Mouse (Mus musculus) intestine, embryonic 14.5 days (tissue): ENCODE measurements around the gene Npas4. TPM values are rescaled to one million over a fixed set of nuclear protein-coding genes. Genes with fewer than 3 reads are reported as not detected.
A peak's percentile ranks its signal among the peaks of the same experiment; 100 is the strongest.
"Not testable (repeated sequence)": the region's sequence is repeated elsewhere in the genome, so short reads cannot be mapped to it uniquely, and the experiment has no call there.

ENCODE experiments used
- ATAC-seq: fragments of 200-750 bp; cut with Nextera tagmentation; replicated peaks from 2 replicates; pipeline ENCODE4 v1.8.0; 2017; ENCODE audit warnings: low read depth, moderate number of reproducible peaks, moderate TSS enrichment, moderate library complexity; ENCODE audit not compliant: low FRiP score, low TSS enrichment
- DNase-seq: peaks from one replicate; pipeline ENCODE4 v3.0.0-alpha.2; 2018; ENCODE audit warnings: low spot score
- H3K27ac ChIP-seq: fragments of 300-500 bp; sonication (generic); 2 replicates; pipeline ENCODE4 v1.5.1; 2014; ENCODE audit warnings: low read depth, mild to moderate bottlenecking, control low read depth
- H3K27me3 ChIP-seq: fragments of 300-500 bp; sonication (generic); replicated peaks from 2 replicates; pipeline ENCODE4 v1.6.1; 2014; ENCODE audit warnings: low read length, control low read depth; ENCODE audit not compliant: control insufficient read depth, insufficient read depth
- H3K36me3 ChIP-seq: fragments of 300-500 bp; sonication (generic); 2 replicates; pipeline ENCODE4 v1.6.1; 2014; ENCODE audit warnings: low read length, control low read depth; ENCODE audit not compliant: control insufficient read depth, insufficient read depth
- H3K4me1 ChIP-seq: fragments of 300-500 bp; sonication (generic); replicated peaks from 2 replicates; pipeline ENCODE4 v1.6.1; 2014; ENCODE audit warnings: low read length, control low read depth, mixed read lengths; ENCODE audit not compliant: control insufficient read depth, insufficient read depth
- H3K4me2 ChIP-seq: fragments of 300-500 bp; sonication (generic); 2 replicates; pipeline ENCODE4 v1.6.1; 2014; ENCODE audit warnings: low read length
- H3K4me3 ChIP-seq: fragments of 300-500 bp; sonication (generic); 2 replicates; pipeline ENCODE4 v1.5.1; 2014; ENCODE audit warnings: low read depth, low read length, control low read depth, mixed read lengths
- H3K9ac ChIP-seq: fragments of 300-500 bp; sonication (generic); 2 replicates; pipeline ENCODE4 v1.6.1; 2014; ENCODE audit warnings: mild to moderate bottlenecking, low read length
- H3K9me3 ChIP-seq: fragments of 300-500 bp; sonication (generic); 2 replicates; pipeline ENCODE4 v1.6.1; 2016; ENCODE audit warnings: low read length, control low read depth; ENCODE audit not compliant: control insufficient read depth
- WGBS: fragments of 180-500 bp; shearing (Covaris S2); extraction: QIAGEN DNeasy Blood & Tissue Kit; methylation state at CpG from one replicate; pipeline ENCODE4 v1.1.7; 2014; 5-methylcytosine and 5-hydroxymethylcytosine counted together
- polyA plus RNA-seq: library from polyadenylated mRNA; unstranded; fragments of >200 nt; fragmentation: Nextera tagmentation; extraction: Ambion mirVana; gene quantifications from 2 replicates; pipeline ENCODE4 v1.2.1, GENCODE M21; 2014

Npas4 gene
- polyA plus RNA-seq, 1 experiment from 2014 or later, result 0.31 TPM

DNA sequence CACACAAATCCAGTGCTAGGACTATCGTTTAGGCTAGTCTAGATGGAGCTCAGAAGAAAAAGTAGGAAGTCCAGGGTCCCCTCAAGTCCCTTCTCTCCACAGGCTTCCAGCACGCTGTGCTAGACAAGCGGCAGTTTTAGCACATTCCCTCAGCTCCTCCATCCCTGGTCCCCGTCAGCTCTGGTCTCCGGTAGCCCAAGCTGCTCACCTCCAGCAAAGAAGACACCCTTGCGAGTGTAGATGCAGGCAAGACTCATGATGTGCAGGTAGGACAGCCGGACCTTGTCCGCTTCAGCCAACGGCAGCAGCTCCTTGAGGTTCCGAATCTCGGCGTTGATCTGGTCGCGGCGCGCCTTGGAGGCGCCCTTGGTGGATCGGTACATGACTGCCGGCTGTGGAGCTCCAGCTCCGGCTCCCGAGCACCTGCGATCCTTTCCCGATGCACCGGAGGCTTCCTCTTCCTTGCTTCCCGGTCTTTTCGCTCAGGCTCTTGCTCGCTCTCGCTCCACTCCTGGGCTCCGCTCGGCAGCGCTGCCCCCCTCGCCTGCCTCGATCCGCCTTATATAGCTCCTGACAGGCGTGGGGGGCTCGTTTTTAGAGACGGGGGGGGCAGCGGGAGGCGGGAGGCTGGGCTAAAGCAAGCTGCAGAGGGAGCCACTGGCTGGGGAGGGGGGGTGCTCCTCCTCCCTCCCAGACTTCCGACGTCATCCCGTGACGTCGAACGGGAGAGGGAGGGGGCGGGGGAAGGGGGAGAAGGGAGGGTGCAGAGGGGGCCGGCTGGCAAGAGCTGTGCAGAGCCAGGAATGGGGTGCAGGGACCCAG lies 471 bp downstream of the Npas4 start:
- H3K4me1 ChIP-seq, result 0 out of 2 replicates have a peak, but pooled peaks cover 4% of the 10 kb centered on the region
- no peak overlapping the region for H3K27ac ChIP-seq
- H3K9ac ChIP-seq, result no peak overlapping the region
- 20% methylated on average over 45 of the region's 47 CpGs for WGBS
- no peak overlapping the region for H3K4me2 ChIP-seq
- H3K27me3 ChIP-seq, result peaks cover 47% of the 10 kb centered on the region
- no peaks in the 10 kb centered on the region for H3K9me3 ChIP-seq
- H3K4me3 ChIP-seq, result no peak overlapping the region
- H3K36me3 ChIP-seq, result no peaks in the 10 kb centered on the region
- no peak for ATAC-seq
- peak; percentile 63 for DNase-seq

DNA sequence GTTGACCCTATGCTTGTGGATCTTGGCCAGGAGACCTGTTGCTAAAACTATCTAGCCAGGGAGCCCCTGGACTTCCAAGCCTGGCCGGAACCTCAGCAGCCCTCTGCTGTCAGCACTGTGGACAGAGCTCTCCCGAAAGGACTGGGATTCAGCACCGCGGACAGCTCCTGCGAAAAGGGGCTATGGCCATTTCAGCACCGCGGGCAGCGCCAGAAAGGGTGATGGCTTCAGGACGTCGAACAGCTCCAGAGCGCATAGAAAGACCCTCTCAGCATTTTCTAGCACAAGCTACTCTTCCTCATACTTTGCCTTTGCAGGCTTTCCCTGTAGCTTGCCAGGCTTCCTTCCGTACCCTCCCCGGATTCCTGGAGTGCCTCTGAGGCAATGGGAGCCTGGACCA lies 1.1 kb downstream of the Npas4 start:
- H3K27me3 ChIP-seq, result peaks cover 54% of the 10 kb centered on the region

DNA sequence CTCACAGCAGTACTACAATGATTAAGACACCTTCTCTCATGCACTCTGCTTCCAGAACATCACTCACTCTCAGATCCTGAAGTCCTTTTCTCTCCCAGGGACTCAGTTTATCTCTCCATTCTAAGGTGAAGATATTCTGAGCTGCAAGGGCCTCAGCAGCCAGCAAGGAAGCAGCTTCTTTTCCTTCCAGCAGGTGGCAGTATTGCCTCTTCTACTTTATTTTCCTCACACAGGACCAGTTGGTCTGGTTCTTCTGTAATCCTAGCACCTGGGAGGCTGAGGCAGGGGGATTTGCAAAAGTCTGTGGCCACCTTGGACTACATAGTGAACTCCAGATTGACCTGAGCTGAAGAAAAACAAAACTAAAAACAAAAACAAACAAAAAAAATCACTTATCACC lies 8.3 kb downstream of the Npas4 start:
- DNase-seq (peak; percentile 69), ATAC-seq (no peak)
- no peak overlapping the region for H3K4me2 ChIP-seq
- no peaks in the 10 kb centered on the region for H3K36me3 ChIP-seq
- peaks cover 34% of the 10 kb centered on the region for H3K27me3 ChIP-seq
- no peaks in the 10 kb centered on the region for H3K9me3 ChIP-seq
- H3K9ac ChIP-seq, result no peak overlapping the region
- H3K4me3 ChIP-seq, result no peak overlapping the region
- H3K27ac ChIP-seq, result no peak overlapping the region
- H3K4me1 ChIP-seq, result no peaks in the 10 kb centered on the region

More for the DNA sequence above, 1.1 kb downstream of the Npas4 start:
- no peak overlapping the region for H3K4me2 ChIP-seq
- no peak overlapping the region for H3K27ac ChIP-seq
- H3K9me3 ChIP-seq, result no peaks in the 10 kb centered on the region
- 0 out of 2 replicates have a peak, but pooled peaks cover 4% of the 10 kb centered on the region for H3K4me1 ChIP-seq
- H3K9ac ChIP-seq, result no peak overlapping the region
- ATAC-seq, result no peak
- H3K36me3 ChIP-seq, result no peaks in the 10 kb centered on the region
- WGBS, result 2% methylated on average over 13 of the region's 13 CpGs
- peak; percentile 100 for DNase-seq
- H3K4me3 ChIP-seq, result no peak overlapping the region

DNA sequence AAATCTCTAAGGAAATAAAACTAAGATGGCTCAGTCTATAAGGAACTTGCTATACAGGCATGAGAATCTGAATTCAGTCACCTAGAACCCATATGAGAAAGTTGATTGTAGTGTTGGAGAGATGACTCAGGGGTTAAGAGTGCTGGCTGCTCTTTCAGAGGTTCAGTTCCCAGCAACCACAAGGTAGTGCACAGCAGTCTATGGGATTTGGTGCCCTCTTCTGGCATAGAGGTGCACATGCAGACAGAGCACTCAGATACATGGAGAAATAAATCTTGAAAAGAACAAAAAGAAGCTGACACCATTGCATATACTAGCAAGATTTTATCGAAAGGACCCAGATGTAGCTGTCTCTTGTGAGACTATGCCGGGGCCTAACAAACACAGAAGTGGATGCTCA lies 21.9 kb downstream of the Npas4 start:
- no peak for DNase-seq
- no peak for ATAC-seq
- no peaks in the 10 kb centered on the region for H3K9me3 ChIP-seq
- no peak overlapping the region for H3K4me2 ChIP-seq
- no peaks in the 10 kb centered on the region for H3K27me3 ChIP-seq
- H3K9ac ChIP-seq, result no peak overlapping the region
- H3K4me3 ChIP-seq, result no peak overlapping the region
- H3K36me3 ChIP-seq, result peaks cover 26% of the 10 kb centered on the region
- H3K27ac ChIP-seq, result no peak overlapping the region
- WGBS, result 62% methylated on average over 2 of the region's 2 CpGs
- H3K4me1 ChIP-seq, result no peaks in the 10 kb centered on the region

DNA sequence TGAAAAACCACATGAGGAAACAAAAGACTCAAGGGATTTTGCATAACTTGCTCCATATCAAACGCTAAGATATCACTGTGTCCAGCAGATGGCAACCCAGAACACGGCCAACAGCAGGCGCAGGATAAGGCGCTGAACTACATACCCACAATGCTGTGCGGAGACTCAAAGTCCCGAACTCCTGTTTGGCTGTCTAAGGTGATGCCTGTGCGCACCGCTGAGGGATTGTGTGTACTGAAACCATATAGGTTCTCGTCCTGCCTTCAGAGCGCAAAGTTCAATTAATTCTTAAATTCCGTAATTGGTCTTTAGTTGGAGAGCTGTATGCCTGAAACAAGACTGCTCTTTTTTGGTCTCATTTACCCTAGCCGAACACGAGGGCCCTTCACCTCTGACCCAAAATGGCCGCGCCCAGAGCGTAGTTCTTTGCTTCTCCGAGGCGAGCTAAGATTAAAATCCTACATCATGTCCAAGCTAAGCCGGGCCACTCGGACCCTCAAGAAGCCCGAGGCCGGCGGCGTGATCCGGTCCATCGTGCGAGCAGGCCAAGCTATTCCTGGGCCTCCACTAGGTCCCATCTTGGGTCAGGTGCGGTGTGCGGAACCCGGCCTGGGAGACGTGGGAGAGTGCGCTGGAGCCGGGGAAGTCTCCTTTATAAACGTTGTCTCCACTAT lies 28.1 kb downstream of the Npas4 start, which contains the start of gene Mrpl11:
Gene Mrpl11 (plus strand): TSS at position 220 of the 674 bp plus-strand sequence.
- no peaks in the 10 kb centered on the region for H3K9me3 ChIP-seq
- ATAC-seq (peak; percentile 97), DNase-seq (peak; percentile 94)
- peaks cover 26% of the 10 kb centered on the region for H3K36me3 ChIP-seq
- H3K27ac ChIP-seq, result peak within 1 kb of the TSS; percentile 72
- H3K27me3 ChIP-seq, result no peaks in the 10 kb centered on the region
- WGBS, result under 1% methylated on average over 34 of the region's 34 CpGs
- H3K4me2 ChIP-seq, result peak within 1 kb of the TSS; percentile 74
- H3K4me3 ChIP-seq, result peak within 1 kb of the TSS; percentile 82
- H3K4me1 ChIP-seq, result peaks cover 5% of the 10 kb centered on the region; the same call in 1 of the 2 replicates
- H3K9ac ChIP-seq, result peak within 1 kb of the TSS; percentile 67

DNA sequence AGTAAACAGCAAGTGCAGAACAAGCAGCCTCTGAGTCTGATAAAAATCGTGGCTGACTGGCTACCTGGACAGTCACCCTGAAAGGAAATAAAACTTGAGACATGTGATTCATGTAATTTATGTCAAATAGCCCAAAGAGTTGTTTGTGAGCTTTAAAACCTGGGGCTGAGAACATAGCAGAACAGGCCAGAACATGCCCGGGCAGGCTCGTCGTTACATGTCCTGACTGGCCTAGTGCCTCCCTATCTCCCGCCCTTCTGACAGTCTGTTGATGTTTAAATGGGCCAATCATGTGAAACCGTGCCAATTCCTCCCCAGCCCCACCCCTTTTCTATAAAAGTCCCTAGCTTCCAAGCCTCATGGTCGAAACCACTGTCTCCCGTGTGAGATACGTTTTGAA lies 41.5 kb downstream of the Npas4 start:
- H3K9me3 ChIP-seq, H3K36me3 ChIP-seq, H3K27ac ChIP-seq, H3K4me3 ChIP-seq, H3K27me3 ChIP-seq, ATAC-seq, H3K4me2 ChIP-seq, H3K4me1 ChIP-seq, DNase-seq, H3K9ac ChIP-seq: not testable (repeated sequence)
- 76% methylated on average over 9 of the region's 9 CpGs for WGBS

DNA sequence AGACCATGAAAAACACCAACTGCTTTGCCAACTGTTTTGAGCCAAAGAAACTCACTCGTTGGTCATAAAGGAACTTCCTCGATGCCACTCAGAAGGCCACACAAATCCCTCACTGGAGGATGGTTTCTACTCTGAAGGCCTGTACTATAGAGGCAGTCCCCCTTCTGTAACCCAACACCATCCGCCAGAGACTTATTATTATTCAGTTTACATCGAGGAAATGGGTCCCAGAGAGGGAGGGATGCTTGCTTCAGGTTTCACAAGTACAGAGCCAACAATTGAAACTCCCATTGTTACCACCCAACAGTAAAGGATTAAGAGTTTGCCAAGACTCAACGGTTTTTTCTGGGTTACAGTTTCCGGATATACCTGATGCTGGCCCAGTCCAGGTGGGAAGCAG lies 44.6 kb downstream of the Npas4 start:
- Histone ChIP-seq H3K9me3 (no peaks in the 10 kb centered on the region), H3K9ac (no peak overlapping the region), H3K27me3 (no peaks in the 10 kb centered on the region), H3K4me2 (no peak overlapping the region), H3K36me3 (no peaks in the 10 kb centered on the region), H3K4me1 (peaks cover 9% of the 10 kb centered on the region), H3K27ac (no peak overlapping the region), H3K4me3 (no peak overlapping the region)
- ATAC-seq (no peak), DNase-seq (no peak)
- WGBS, result 50% methylated on average over 6 of the region's 6 CpGs

DNA sequence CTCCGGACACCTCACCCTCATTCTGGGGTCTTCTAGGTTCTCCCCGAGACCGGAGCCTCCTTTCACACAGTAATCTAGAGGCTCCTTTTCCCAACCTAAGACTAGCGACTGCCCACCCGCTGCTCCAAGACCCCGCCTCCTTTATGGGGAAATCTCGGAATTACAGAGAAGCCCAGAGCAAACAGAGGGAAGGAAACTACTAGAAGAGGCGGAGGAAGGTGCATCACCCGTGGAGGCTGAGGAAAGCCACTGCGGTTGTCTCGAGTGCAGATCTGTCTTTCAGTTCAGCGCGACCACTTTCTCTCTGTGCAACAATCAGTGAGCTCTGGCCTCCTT lies 46.9 kb downstream of the Npas4 start:
- Histone ChIP-seq H3K4me3 (peak overlapping the region; percentile 60), H3K27me3 (no peaks in the 10 kb centered on the region), H3K9ac (peak overlapping the region; percentile 41; the same call in 1 of the 2 replicates), H3K9me3 (no peaks in the 10 kb centered on the region), H3K4me2 (peak overlapping the region; percentile 93), H3K27ac (no peak overlapping the region), H3K4me1 (peaks cover 9% of the 10 kb centered on the region), H3K36me3 (no peaks in the 10 kb centered on the region)
- ATAC-seq (peak; percentile 73), DNase-seq (no peak)
- WGBS, result 3% methylated on average over 13 of the region's 13 CpGs
